Comparison of ENCODE assay signal across 10 mouse cellular contexts in genomic region chr16:22554996-22555395, GRCm38 (mm10).
DNase-seq lines count a peak whose midpoint lies in the region; ATAC-seq and TF ChIP-seq lines count a peak whose summit lies in the region.
"Had no signal": no experiment of that assay in that cellular context is flagged by ENCODE, and none has a peak within 500 bp of the region (broad histone marks: within the 10 kb centered on the region; RNA-seq: fewer than 3 reads in every experiment).

No protein-coding gene starts in this region.

- no peak for TF ChIP-seq POLR2A in cortical plate, adult 2 months (IDR thresholded peaks at IDR 0.05; ENCODE audit: extremely low read depth, insufficient read depth, low read length)

- H3K9ac ChIP-seq in midbrain, postnatal 0 days (replicated peaks; ENCODE audit: low read length, poor library complexity, severe bottlenecking), result no peak overlapping the region
- no peak overlapping the region for H3K9ac ChIP-seq in midbrain, embryonic 15.5 days

- ATAC-seq in midbrain, postnatal 0 days (ENCODE audit: low FRiP score), result no peak
- no peak for ATAC-seq in midbrain, embryonic 15.5 days (replicated peaks)

- H3K27ac ChIP-seq in gastrocnemius, adult 2 months, result no peak overlapping the region
- H3K27ac ChIP-seq in midbrain, postnatal 0 days (ENCODE audit: low read depth, low read length), result no peak overlapping the region
- H3K27ac ChIP-seq in midbrain, embryonic 15.5 days, result no peak overlapping the region
- H3K27ac ChIP-seq in cortical plate, adult 2 months (ENCODE audit: insufficient read depth, low read length), result no peak overlapping the region
- no peak overlapping the region for H3K27ac ChIP-seq in heart, embryonic 10.5 days

- TF ChIP-seq CTCF in gastrocnemius, adult 2 months (IDR thresholded peaks at IDR 0.05), result peak; percentile 49
- peak; percentile 37 for TF ChIP-seq CTCF in midbrain, postnatal 0 days (IDR thresholded peaks at IDR 0.05)
- TF ChIP-seq CTCF in cortical plate, adult 2 months (IDR thresholded peaks at IDR 0.05; ENCODE audit: extremely low read depth, insufficient read depth, low read length), result peak; percentile 46

- 30% methylated on average over 2 of the region's 2 CpGs for WGBS in midbrain, postnatal 0 days
- WGBS in midbrain, embryonic 15.5 days, result 21% methylated on average over 2 of the region's 2 CpGs
- 49% methylated on average over 2 of the region's 2 CpGs for WGBS in heart, embryonic 10.5 days

- H3K9me3 ChIP-seq in midbrain, postnatal 0 days (ENCODE audit: low read length), result no peaks in the 10 kb centered on the region
- no peaks in the 10 kb centered on the region for H3K9me3 ChIP-seq in midbrain, embryonic 15.5 days
- no peaks in the 10 kb centered on the region for H3K9me3 ChIP-seq in heart, embryonic 10.5 days

- no peaks in the 10 kb centered on the region for H3K4me1 ChIP-seq in midbrain, postnatal 0 days (ENCODE audit: insufficient read depth, low read length)
- no peaks in the 10 kb centered on the region for H3K4me1 ChIP-seq in midbrain, embryonic 15.5 days
- H3K4me1 ChIP-seq in cortical plate, adult 2 months (ENCODE audit: control insufficient read depth, insufficient read depth, low read length), result peaks cover 2% of the 10 kb centered on the region
- peaks cover 35% of the 10 kb centered on the region for H3K4me1 ChIP-seq in heart, embryonic 10.5 days

- no peak overlapping the region for H3K4me2 ChIP-seq in midbrain, postnatal 0 days (ENCODE audit: low read depth, low read length, poor library complexity, severe bottlenecking)
- H3K4me2 ChIP-seq in midbrain, embryonic 15.5 days, result no peak overlapping the region

- no peak overlapping the region for H3K4me3 ChIP-seq in gastrocnemius, adult 2 months
- H3K4me3 ChIP-seq in midbrain, postnatal 0 days (ENCODE audit: low read depth, low read length), result no peak overlapping the region
- no peak overlapping the region for H3K4me3 ChIP-seq in midbrain, embryonic 15.5 days
- no peak overlapping the region for H3K4me3 ChIP-seq in cortical plate, adult 2 months (ENCODE audit: insufficient read depth, low read length)
- H3K4me3 ChIP-seq in heart, embryonic 10.5 days, result no peak overlapping the region
- H3K4me3 ChIP-seq: megakaryocyte, embryonic 14.5 days had no signal

- no peak for DNase-seq in gastrocnemius, adult 2 months
- no peak for DNase-seq in gastrocnemius, postnatal 4 days (ENCODE audit: low spot score in 2 of 2)
- no peak for DNase-seq in midbrain, postnatal 0 days (ENCODE audit: low spot score)
- peak; percentile 64 for DNase-seq in thymus, postnatal 4 days
- no peak for DNase-seq in cerebellum, postnatal 36 days
- DNase-seq in heart, embryonic 10.5 days (ENCODE audit: low spot score), result no peak
- DNase-seq: right cerebral cortex, postnatal 14 days had no signal

- intact Hi-C loops in gastrocnemius, adult 2 months (cut with DNase I), result no loop called here

- peaks cover 4% of the 10 kb centered on the region for H3K27me3 ChIP-seq in midbrain, postnatal 0 days (ENCODE audit: insufficient read depth, low read length)
- peaks cover 8% of the 10 kb centered on the region; the same call in 1 of the 2 replicates for H3K27me3 ChIP-seq in midbrain, embryonic 15.5 days (replicated peaks)
- no peaks in the 10 kb centered on the region for H3K27me3 ChIP-seq in heart, embryonic 10.5 days (ENCODE audit: insufficient read depth, poor library complexity, severe bottlenecking)
- H3K27me3 ChIP-seq: megakaryocyte, embryonic 14.5 days had no signal

- no peaks in the 10 kb centered on the region for H3K36me3 ChIP-seq in midbrain, postnatal 0 days (ENCODE audit: insufficient read depth, low read length)
- H3K36me3 ChIP-seq in midbrain, embryonic 15.5 days (replicated peaks), result no peaks in the 10 kb centered on the region
- no peaks in the 10 kb centered on the region for H3K36me3 ChIP-seq in heart, embryonic 10.5 days
